Mouse (Mus musculus): ENCODE measurements around the gene Ddx43. TPM values are rescaled to one million over a fixed set of nuclear protein-coding genes. Genes with fewer than 3 reads are reported as not detected.
"Not testable (repeated sequence)": the region's sequence is repeated elsewhere in the genome, so short reads cannot be mapped to it uniquely, and the experiment has no call there.

Ddx43 gene
- polyA plus RNA-seq (2012; rRNA removed) = 0.05 and 0.08 TPM in 2 replicates

GRCm38 (mm10) chr9:78395630-78396351 lies at the start of gene Ddx43:
Gene Ddx43 (plus strand): TSS chr9:78395777.
- Histone ChIP-seq H3K27ac (ENCODE audit: insufficient read depth, low read length) (no peak within 1 kb of the TSS), H3K27me3 (ENCODE audit: control insufficient read depth, insufficient read depth, low read length) (peaks cover 9% of the 10 kb centered on the region; the same call in 1 of the 2 replicates), H3K4me1 (ENCODE audit: control insufficient read depth, insufficient read depth, low read length) (no peaks in the 10 kb centered on the region), H3K4me3 (replicated peaks; ENCODE audit: insufficient read depth, low read depth, low read length) (no peak within 1 kb of the TSS)
- WGBS = 4% methylated on average over 93 of the region's 93 CpGs
- no peak for DNase-seq
- no peak for TF ChIP-seq POLR2A (IDR thresholded peaks at IDR 0.05; ENCODE audit: borderline replicate concordance, insufficient read depth, low read length)
- TF ChIP-seq CTCF (IDR thresholded peaks at IDR 0.05; ENCODE audit: borderline replicate concordance, insufficient read depth, low read depth, low read length) = no peak

GRCm38 (mm10) chr9:78347004-78347403 lies 48.6 kb upstream of the Ddx43 start:
- no peak for DNase-seq
- Histone ChIP-seq H3K27me3 (ENCODE audit: control insufficient read depth, insufficient read depth, low read length) (no peaks in the 10 kb centered on the region), H3K4me3 (replicated peaks; ENCODE audit: insufficient read depth, low read depth, low read length) (no peak overlapping the region), H3K4me1 (ENCODE audit: control insufficient read depth, insufficient read depth, low read length) (no peaks in the 10 kb centered on the region), H3K27ac (ENCODE audit: insufficient read depth, low read length) (no peak overlapping the region)
- TF ChIP-seq POLR2A (IDR thresholded peaks at IDR 0.05; ENCODE audit: borderline replicate concordance, insufficient read depth, low read length) (no peak), CTCF (IDR thresholded peaks at IDR 0.05; ENCODE audit: borderline replicate concordance, insufficient read depth, low read depth, low read length) (no peak)
- 65% methylated on average over 3 of the region's 3 CpGs for WGBS

- WGBS = 69% methylated on average over 6 of the region's 6 CpGs
- H3K4me1 ChIP-seq (ENCODE audit: control insufficient read depth, insufficient read depth, low read length); H3K27ac ChIP-seq (ENCODE audit: insufficient read depth, low read length); DNase-seq; H3K4me3 ChIP-seq (replicated peaks; ENCODE audit: insufficient read depth, low read depth, low read length); H3K27me3 ChIP-seq (ENCODE audit: control insufficient read depth, insufficient read depth, low read length): not testable (repeated sequence)
Measured at GRCm38 (mm10) chr9:78348206-78349004, 47.2 kb upstream of the Ddx43 start.

GRCm38 (mm10) chr9:78349141-78349540 lies 46.4 kb upstream of the Ddx43 start:
- H3K4me3 ChIP-seq (replicated peaks; ENCODE audit: insufficient read depth, low read depth, low read length); H3K4me1 ChIP-seq (ENCODE audit: control insufficient read depth, insufficient read depth, low read length); DNase-seq; H3K27ac ChIP-seq (ENCODE audit: insufficient read depth, low read length); H3K27me3 ChIP-seq (ENCODE audit: control insufficient read depth, insufficient read depth, low read length): not testable (repeated sequence)
- WGBS = 57% methylated on average over 3 of the region's 3 CpGs

- H3K4me3 ChIP-seq (replicated peaks; ENCODE audit: insufficient read depth, low read depth, low read length); DNase-seq; H3K27ac ChIP-seq (ENCODE audit: insufficient read depth, low read length); H3K27me3 ChIP-seq (ENCODE audit: control insufficient read depth, insufficient read depth, low read length); H3K4me1 ChIP-seq (ENCODE audit: control insufficient read depth, insufficient read depth, low read length): not testable (repeated sequence)
Measured at GRCm38 (mm10) chr9:78350007-78350406, 45.6 kb upstream of the Ddx43 start.

GRCm38 (mm10) chr9:78351504-78352220 lies 43.9 kb upstream of the Ddx43 start:
- no peak for TF ChIP-seq POLR2A (IDR thresholded peaks at IDR 0.05; ENCODE audit: borderline replicate concordance, insufficient read depth, low read length)
- TF ChIP-seq CTCF (IDR thresholded peaks at IDR 0.05; ENCODE audit: borderline replicate concordance, insufficient read depth, low read depth, low read length) = no peak
- H3K27ac ChIP-seq (ENCODE audit: insufficient read depth, low read length) = no peak overlapping the region
- H3K4me1 ChIP-seq (ENCODE audit: control insufficient read depth, insufficient read depth, low read length) = no peaks in the 10 kb centered on the region
- 66% methylated on average over 6 of the region's 6 CpGs for WGBS
- H3K27me3 ChIP-seq (ENCODE audit: control insufficient read depth, insufficient read depth, low read length) = no peaks in the 10 kb centered on the region
- no peak for DNase-seq
- H3K4me3 ChIP-seq (replicated peaks; ENCODE audit: insufficient read depth, low read depth, low read length) = no peak overlapping the region

GRCm38 (mm10) chr9:78354665-78355578 lies 40.7 kb upstream of the Ddx43 start:
- no peak for DNase-seq
- no peaks in the 10 kb centered on the region for H3K4me1 ChIP-seq (ENCODE audit: control insufficient read depth, insufficient read depth, low read length)
- no peak overlapping the region for H3K4me3 ChIP-seq (replicated peaks; ENCODE audit: insufficient read depth, low read depth, low read length)
- no peaks in the 10 kb centered on the region for H3K27me3 ChIP-seq (ENCODE audit: control insufficient read depth, insufficient read depth, low read length)
- no peak overlapping the region for H3K27ac ChIP-seq (ENCODE audit: insufficient read depth, low read length)
- no peak for TF ChIP-seq POLR2A (IDR thresholded peaks at IDR 0.05; ENCODE audit: borderline replicate concordance, insufficient read depth, low read length)
- TF ChIP-seq CTCF (IDR thresholded peaks at IDR 0.05; ENCODE audit: borderline replicate concordance, insufficient read depth, low read depth, low read length) = no peak
- 76% methylated on average over 11 of the region's 11 CpGs for WGBS

All from cerebellum, adult 2 months (tissue).